Mouse (Mus musculus) ES-E14 (cell line): ENCODE data around the gene Gpr65. TPM values are rescaled to one million over a fixed set of nuclear protein-coding genes. Genes with fewer than 3 reads are reported as not detected.

Experiments used
- DNase-seq: peaks from one replicate; pipeline ENCODE4 v3.0.0-alpha.2; 2013; ENCODE audit warnings: low read depth, low spot score
- H3K27ac ChIP-seq: 2 replicates; pipeline ENCODE4 v1.5.1; 2012; ENCODE audit warnings: low read depth, mild to moderate bottlenecking, low read length, moderate library complexity, mixed read lengths; ENCODE audit not compliant: poor library complexity, insufficient read depth, severe bottlenecking
- H3K36me3 ChIP-seq: 2 replicates; pipeline ENCODE4 v1.6.1; 2012; ENCODE audit warnings: mild to moderate bottlenecking, low read length, moderate library complexity, mixed read lengths; ENCODE audit not compliant: control insufficient read depth, poor library complexity, insufficient read depth, severe bottlenecking
- H3K4me1 ChIP-seq, 2 experiments: fragments of 150-350 bp in 1 of 2; sonication (generic) in 1 of 2; 2 replicates each; pipeline ENCODE4 v1.6.1; 2012; ENCODE audit warnings: low read length in 2 of 2, mild to moderate bottlenecking in 1 of 2, mixed read lengths in 1 of 2; ENCODE audit not compliant: control insufficient read depth in 2 of 2, insufficient read depth in 2 of 2, poor library complexity in 1 of 2
- H3K4me3 ChIP-seq, 2 experiments: fragments of 150-350 bp in 1 of 2; sonication (generic) in 1 of 2; 2 replicates each; pipeline ENCODE4 v1.5.1; 2012; ENCODE audit warnings: low read length in 2 of 2, low read depth in 1 of 2, mild to moderate bottlenecking in 1 of 2, mixed read lengths in 1 of 2; ENCODE audit not compliant: insufficient read depth in 1 of 2, poor library complexity in 1 of 2, severe bottlenecking in 1 of 2
- H3K9ac ChIP-seq: 2 replicates; pipeline ENCODE4 v1.6.1; 2012; ENCODE audit warnings: low read depth, mild to moderate bottlenecking, low read length, mixed read lengths; ENCODE audit not compliant: poor library complexity, insufficient read depth, severe bottlenecking
- H3K9me3 ChIP-seq: fragments of 150-350 bp; sonication (generic); 2 replicates; pipeline ENCODE4 v1.6.1; 2012; ENCODE audit warnings: low read depth, mild to moderate bottlenecking, low read length; ENCODE audit not compliant: control insufficient read depth, insufficient read depth
- CHD2 ChIP-seq: IDR thresholded peaks from 2 replicates; pipeline ENCODE4 v1.6.1; 2014; ENCODE audit warnings: mild to moderate bottlenecking, low read depth, low read length, inconsistent platforms
- HCFC1 ChIP-seq: IDR thresholded peaks from 2 replicates; pipeline ENCODE4 v1.6.1; 2012; ENCODE audit warnings: low read length, inconsistent platforms, borderline replicate concordance; ENCODE audit not compliant: insufficient read depth
- MAFK ChIP-seq: IDR thresholded peaks from 2 replicates; pipeline ENCODE4 v1.6.1; 2014; ENCODE audit warnings: mild to moderate bottlenecking, low read depth, low read length, inconsistent platforms; ENCODE audit not compliant: insufficient read depth
- ZC3H11A ChIP-seq: IDR thresholded peaks from 2 replicates; pipeline ENCODE4 v1.6.1; 2012; ENCODE audit warnings: low read depth, mild to moderate bottlenecking, inconsistent platforms, low read length, borderline replicate concordance
- ZNF384 ChIP-seq: IDR thresholded peaks from 2 replicates; pipeline ENCODE4 v1.6.1; 2012; ENCODE audit warnings: low read depth, low read length, inconsistent platforms
- in situ Hi-C, 2 experiments: fragments of 600-800 bp; cut with MboI; formaldehyde crosslinking; loops; one replicate each; pipeline ENCODE4 v1.15.1; 2025; ENCODE audit warnings: low sequenced_read_pairs in 2 of 2, inconsistent platforms in 1 of 2; ENCODE audit not compliant: unreplicated experiment in 2 of 2
- total RNA-seq: library from RNA; depleted of rRNA; stranded (reverse); fragments of 300-350 nt; gene quantifications from 2 replicates; pipeline ENCODE4 v1.2.3, GENCODE M21; 2012

Gene Gpr65
- total RNA-seq, 1 experiment = 0.13 TPM

- DNase-seq = no peak
- no peak overlapping the region for H3K9ac ChIP-seq
- H3K27ac ChIP-seq = no peak overlapping the region
- in situ Hi-C loops = no loop called here
- TF ChIP-seq ZC3H11A (no peak), HCFC1 (no peak), ZNF384 (no peak), MAFK (no peak), CHD2 (no peak)
- H3K4me1 ChIP-seq = no peaks in the 10 kb centered on the region
- H3K9me3 ChIP-seq = no peaks in the 10 kb centered on the region
- H3K36me3 ChIP-seq = no peaks in the 10 kb centered on the region
- H3K4me3 ChIP-seq = no peak overlapping the region
Measured at GRCm38 (mm10) chr12:98244865-98245264, 23.6 kb upstream of the Gpr65 start.

- in situ Hi-C loops = no loop called here
- H3K4me3 ChIP-seq = no peak overlapping the region
Measured at GRCm38 (mm10) chr12:98246835-98247234, 21.6 kb upstream of the Gpr65 start.

GRCm38 (mm10) chr12:98249671-98250070 lies 18.8 kb upstream of the Gpr65 start:
- Histone ChIP-seq H3K27ac (no peak overlapping the region), H3K9ac (no peak overlapping the region), H3K36me3 (no peaks in the 10 kb centered on the region), H3K4me3 (no peak overlapping the region), H3K9me3 (no peaks in the 10 kb centered on the region), H3K4me1 (no peaks in the 10 kb centered on the region)
- TF ChIP-seq HCFC1 (no peak), CHD2 (no peak), MAFK (no peak), ZNF384 (0 out of 2 replicates have a peak, but pooled peaks have one; percentile 23), ZC3H11A (no peak)
- DNase-seq = no peak
- in situ Hi-C loops = no loop called here

More at GRCm38 (mm10) chr12:98246835-98247234, 21.6 kb upstream of the Gpr65 start:
- no peak overlapping the region for H3K27ac ChIP-seq
- no peak for TF ChIP-seq MAFK
- no peak for TF ChIP-seq ZNF384
- no peak for TF ChIP-seq HCFC1
- TF ChIP-seq CHD2 = no peak
- TF ChIP-seq ZC3H11A = no peak
- no peaks in the 10 kb centered on the region for H3K4me1 ChIP-seq
- no peak overlapping the region for H3K9ac ChIP-seq
- DNase-seq = no peak
- H3K9me3 ChIP-seq = no peaks in the 10 kb centered on the region
- no peaks in the 10 kb centered on the region for H3K36me3 ChIP-seq

GRCm38 (mm10) chr12:98250327-98250726 lies 18.1 kb upstream of the Gpr65 start:
- Histone ChIP-seq H3K4me3 (no peak overlapping the region), H3K27ac (no peak overlapping the region), H3K36me3 (no peaks in the 10 kb centered on the region), H3K9me3 (no peaks in the 10 kb centered on the region), H3K4me1 (no peaks in the 10 kb centered on the region), H3K9ac (no peak overlapping the region)
- in situ Hi-C loops = no loop called here
- no peak for TF ChIP-seq MAFK
- no peak for TF ChIP-seq ZC3H11A
- no peak for TF ChIP-seq HCFC1
- no peak for TF ChIP-seq ZNF384
- TF ChIP-seq CHD2 = no peak
- no peak for DNase-seq

- no peak for TF ChIP-seq ZC3H11A
- no peak for TF ChIP-seq MAFK
- TF ChIP-seq CHD2 = no peak
- no peak for TF ChIP-seq ZNF384
- no peak for TF ChIP-seq HCFC1
- in situ Hi-C loops = no loop called here
- Histone ChIP-seq H3K36me3 (no peaks in the 10 kb centered on the region), H3K27ac (no peak overlapping the region), H3K4me1 (no peaks in the 10 kb centered on the region), H3K9me3 (no peaks in the 10 kb centered on the region), H3K4me3 (no peak overlapping the region), H3K9ac (no peak overlapping the region)
- no peak for DNase-seq
Measured at GRCm38 (mm10) chr12:98252417-98252816, 16.0 kb upstream of the Gpr65 start.
